Mouse (Mus musculus) mature B cell (primary cell): Measurements from ENCODE around the gene Tram2.

Source experiments
- in situ Hi-C: fragments of 300-500 bp; cut with MboI; formaldehyde crosslinking; loops from 2 replicates; pipeline ENCODE4 v1.14.3; 2019

Tram2 gene

DNA sequence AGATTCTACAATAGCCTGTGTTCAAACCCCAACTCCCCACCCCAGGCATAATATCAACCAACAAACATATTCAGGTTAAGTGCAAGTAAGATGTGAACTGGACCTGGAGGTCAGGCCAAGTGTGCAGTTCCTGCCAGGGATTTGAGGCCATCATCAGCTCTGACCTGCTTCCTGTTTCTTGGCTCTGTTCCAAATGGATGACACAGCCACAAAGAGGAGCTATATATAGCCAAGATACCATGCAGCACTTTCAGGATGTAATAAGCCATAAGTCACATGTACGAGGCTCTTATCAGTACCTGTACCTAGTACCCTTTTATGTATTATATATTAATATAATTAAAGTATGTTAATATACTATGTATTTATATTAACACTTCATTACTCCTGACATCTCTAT, 10.5 kb downstream of the Tram2 start:
- in situ Hi-C loops: no loop called here

DNA sequence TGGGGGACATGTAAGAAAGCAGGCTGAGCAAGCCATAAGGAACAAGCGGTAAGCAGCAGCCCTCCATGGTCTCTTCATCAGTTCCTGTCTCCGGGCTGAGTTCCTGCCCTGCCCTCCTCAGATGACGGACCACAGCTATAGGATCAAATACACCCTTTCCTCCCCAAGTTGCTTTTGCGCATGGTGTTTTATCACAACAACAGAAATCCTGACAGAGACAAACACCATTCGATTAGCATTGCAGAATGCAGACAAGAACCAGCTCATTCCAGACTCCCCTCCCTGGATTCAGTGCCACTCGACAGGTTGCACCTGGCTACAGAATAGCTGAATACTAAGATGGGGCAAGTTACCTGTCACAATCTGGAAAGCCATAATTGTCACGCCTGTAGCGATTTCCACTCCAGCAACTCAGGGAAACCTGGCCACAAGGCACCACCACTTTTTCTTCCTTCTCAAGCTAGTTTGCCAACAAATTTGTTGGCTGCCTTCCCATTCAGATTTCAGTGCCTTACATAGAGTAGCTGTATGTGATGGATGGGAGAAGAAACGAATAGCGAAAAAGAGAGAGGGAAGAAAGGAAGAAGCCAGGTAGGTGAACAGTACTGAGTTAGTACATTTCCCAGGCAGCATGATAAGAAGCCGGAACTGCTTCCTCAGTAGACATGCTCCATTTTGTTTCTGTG, 11.3 kb downstream of the Tram2 start:
- in situ Hi-C loops: no loop called here

DNA sequence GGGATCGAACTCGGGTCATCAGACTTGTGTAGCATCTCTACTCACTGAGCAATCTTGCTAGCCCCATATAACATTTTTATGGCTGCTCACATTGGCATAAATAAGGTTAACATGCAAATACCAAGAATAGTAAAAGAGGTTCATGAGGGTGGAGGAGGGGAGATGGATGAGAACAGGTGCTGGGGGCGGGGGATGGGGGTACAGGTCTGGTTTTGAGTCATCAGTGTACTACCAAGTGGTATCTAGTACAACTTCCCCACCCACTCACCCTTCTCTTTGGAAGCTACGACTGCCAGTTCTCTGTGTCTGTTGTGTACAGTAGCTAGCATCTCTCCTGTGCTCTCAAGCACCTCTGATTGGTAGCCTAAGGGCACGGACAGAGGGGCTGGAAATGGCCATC, 14.9 kb downstream of the Tram2 start:
- in situ Hi-C loops: no loop called here

DNA sequence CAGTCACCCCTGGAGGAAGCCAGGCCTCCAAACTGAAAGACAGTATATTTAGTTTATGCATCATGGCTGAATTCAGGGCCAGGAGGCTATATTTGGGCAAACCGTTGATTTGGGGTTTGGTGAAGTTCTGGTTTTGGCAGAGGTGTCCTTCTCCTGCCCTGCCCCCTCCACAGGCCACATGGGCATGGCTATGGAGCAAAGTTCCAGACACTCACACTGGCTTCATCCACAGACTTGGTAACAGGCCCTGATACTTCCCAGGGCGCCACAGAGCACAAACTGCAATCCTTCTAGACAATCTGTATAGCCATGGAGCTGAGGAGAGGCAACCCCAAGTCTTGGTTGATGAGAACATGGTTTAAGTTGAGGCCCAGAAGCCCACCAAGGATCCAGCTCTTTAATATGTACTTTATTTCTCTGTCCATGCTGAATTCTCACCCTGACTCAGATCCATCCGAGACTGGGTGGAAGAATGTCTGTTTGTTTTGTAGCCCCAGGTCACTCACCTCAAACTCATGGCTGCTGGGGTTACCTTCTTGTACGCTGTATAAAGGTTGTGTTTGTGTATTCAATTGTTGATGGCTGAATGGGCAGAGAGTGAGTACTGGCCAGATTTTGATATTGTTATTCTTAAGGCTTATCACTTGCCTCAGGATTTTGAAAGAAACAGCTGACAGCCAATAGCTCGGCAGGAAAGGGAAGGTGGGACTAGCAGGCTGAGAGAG, 19.5 kb downstream of the Tram2 start:
- in situ Hi-C loops: no loop called here

DNA sequence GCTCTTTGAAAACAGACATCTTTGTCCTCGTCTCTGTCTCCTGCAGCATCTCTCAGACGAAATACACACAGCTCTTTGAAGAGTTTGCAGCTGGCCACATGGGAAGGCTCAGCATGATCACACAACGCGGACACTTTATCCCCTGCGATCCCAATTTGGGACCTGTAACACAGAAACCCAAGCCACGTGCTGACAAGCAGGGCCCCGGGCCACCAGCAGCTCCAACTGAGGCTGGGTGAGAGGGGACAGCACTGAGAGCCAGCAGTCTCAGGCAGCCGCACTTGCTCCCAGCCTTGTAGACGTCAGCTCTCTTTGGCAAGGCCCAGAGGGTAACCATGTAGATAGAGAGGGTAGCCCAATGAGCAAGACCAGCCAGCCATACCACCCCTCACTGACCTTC, 26.0 kb downstream of the Tram2 start:
- in situ Hi-C loops: no loop called here

DNA sequence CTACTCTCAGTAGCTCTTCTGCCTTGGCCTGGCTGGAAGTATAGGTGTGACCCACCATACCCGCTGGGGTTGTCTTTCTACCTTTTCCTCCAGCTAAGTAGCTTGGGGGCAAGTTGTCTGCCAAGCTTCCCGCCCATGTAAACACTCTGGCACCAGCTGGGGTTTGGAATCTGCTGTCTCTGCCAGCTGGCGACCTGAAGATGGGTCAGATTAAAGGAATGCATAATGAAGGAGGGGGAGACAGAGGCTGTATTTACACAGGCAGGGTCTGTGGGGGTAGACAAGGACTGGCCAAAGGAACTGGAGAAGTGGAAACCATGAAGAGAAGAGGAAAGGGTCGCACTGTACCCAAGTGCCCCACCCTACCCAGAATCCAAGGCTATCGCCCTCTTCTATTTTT, 26.4 kb downstream of the Tram2 start:
- in situ Hi-C loops: no loop called here

DNA sequence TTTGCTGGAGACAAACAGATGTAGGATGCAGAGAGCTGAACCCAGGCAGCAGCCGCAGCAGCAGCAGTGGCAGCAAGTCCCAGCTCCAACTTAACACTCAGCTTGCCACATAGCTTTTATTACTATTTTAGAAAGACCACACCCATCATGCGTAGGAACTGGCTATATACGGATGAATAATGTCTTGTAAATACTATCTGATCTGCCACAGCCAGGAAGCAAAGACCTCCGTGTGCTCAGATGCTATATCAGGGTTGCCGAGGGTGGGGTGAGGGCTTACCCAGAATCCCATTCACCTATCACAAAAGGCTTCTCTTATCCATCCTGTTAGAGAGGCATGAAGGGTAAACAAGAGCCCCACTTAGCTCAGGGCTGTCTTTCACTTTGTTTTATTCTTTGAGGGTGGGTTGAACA, 26.9 kb downstream of the Tram2 start:
- in situ Hi-C loops: no loop called here

DNA sequence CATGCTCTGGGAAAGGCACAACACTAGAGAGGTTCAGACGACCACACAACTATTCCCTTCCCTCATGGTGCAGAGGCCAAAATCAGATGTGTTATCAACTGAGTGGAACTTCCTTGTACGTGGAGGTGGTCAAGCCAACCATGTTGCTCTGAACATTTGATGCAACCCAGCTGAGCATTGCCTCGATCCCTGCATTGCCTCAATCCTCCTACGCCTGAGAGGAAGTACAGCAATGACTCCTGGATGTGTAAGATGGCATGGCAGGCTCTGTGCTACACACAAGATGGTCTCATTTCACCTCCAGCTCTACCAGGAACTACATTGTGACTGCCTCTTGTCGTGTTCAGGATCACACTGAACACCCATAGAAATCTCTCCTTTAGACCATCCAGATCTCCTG, 30.0 kb downstream of the Tram2 start:
- in situ Hi-C loops: no loop called here

DNA sequence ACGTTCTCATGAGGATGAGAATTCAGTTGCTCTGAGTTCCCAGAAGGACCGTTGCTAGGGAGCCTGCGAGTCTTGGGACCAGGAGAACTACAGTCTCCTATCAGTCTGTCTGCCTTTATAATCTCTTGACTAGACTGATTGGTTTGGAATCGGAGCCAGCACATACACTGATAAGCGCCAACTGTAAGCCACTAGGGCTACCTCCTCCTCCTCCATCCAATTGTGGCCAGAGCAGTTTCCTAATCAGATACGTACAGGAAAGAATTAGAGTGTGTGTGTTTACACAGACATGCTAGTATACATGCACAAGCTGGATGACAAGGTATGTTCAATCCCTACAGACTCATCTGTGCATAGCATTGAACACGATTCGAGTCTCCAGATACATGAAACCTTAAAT, 30.6 kb downstream of the Tram2 start:
- in situ Hi-C loops: no loop called here

DNA sequence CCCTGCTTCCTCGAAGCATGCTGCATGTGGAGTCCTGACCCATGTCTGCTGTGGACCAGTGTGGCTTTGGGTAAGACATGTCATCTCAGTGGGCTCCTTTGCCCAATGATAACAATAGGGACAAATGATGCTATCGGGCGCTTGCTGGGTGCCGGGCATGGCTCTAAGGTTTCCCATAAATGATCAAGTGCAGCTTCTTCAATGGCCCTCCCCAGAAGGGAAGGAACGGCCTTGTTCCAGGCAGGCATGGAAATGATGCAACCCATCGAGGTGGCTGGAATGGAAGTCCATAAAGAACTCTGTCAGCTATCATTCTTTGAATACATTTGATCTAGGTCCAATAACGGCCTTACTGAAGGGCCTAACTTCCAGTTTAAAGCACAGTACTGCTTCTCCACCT, 36.6 kb downstream of the Tram2 start:
- in situ Hi-C loops: no loop called here

DNA sequence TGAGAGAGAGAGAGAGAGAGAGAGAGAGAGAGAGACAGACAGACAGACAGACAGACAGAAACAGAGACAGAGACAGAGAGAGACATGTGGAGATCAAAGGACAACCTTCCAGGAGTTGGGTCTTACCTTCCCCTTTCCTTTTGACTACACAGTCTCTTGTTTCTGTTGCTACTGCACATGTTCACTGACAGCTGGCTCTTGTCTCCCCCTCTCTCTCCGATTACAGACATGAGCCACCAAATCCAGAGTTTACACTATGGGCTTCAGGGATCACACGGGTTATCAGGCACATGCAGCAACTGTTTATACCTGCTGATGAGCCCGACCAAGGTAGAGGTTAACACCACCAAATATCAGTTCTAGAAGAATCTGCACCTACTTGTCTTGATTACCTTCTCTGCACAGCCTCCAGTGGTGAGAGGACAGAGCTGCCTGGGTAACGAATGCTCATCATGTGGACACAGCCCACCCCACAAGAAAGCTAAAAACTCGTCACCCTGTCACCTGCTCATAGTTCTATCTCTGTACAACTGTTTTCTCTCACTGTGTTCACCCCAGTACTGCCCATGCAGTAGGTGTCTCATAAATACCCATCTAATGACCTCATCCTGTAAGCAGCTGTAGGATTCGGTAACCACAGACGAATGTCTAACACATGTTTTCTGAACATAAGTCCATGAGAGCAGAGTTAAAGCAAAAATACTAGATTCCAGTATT, 38.3 kb downstream of the Tram2 start:
- in situ Hi-C loops: no loop called here

DNA sequence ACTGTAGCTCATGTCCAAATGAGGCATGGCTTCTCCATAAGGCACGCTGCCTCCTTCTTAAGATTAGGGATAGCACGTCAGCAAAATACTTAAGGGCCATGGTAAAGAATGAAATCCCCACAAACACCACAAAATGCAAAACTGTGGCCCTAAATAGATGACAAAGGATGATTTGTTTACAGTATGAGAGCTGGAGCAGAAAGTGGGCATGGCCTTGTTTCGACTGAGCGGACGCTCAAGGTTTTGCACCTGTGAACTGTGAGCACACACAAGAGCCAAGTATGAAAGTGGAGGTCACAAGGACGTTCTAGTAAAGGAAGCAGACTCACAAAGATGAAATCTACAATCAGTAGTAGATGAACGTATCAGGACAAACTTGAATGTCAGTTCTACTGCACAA, 38.9 kb downstream of the Tram2 start:
- in situ Hi-C loops: no loop called here

DNA sequence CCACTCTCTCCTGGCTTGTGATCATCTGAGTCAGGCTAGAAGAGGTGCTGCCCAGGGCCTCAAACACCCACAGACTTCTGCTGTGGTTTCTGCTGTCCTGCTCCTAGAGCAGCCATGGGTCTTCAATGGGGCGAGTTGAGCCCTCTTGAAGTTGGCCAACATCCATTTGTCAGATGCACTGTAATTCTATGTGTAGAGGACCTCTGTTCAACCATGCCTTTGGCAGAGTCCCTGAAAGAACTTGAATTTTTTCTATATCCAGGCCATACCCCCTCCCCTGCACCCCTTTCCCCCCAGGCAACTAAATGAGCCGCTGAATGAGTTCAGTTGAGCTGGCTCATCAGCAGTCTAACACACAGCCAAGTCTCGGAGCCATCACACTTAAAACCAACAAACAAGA, 39.5 kb downstream of the Tram2 start:
- in situ Hi-C loops: loop anchor here (5.0 kb wide), 1 partner anchor 38 kb away; the partner anchor contains the start of gene Tram2

DNA sequence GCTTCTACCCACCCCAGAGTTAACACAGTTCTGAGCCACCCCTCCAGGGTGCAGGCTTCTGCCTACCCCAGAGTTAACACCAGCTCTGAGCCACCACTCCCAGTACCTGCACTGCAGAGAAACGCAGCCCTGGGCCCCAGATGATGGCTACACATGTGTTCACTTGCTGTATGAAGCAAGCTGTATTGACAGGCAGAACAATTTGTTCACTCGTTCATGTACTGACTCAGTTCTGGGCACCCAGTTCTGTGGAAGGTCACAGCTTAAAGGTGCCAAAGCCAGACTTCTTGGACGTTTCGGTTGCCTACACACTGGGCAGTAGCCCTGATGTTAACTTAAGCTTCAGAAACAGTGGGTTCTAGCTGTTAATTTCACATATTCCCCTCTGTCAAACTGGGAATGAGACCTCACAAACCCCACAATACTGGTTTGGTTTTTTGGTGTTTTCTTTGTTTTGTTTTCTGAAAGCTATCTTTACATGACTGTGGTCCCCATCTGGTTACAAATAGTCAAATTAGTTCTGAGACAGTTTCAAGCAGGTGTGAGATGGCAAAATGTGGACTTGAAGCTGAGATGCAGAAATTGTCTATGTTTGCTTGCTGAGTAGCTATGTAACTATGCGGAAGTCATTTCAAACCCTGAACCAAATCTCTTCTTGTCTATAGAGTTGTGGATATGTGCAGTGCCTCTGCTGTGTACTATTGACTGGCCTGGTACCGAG, 41.0 kb downstream of the Tram2 start:
- in situ Hi-C loops: loop anchor here (5.0 kb wide), 1 partner anchor 39 kb away; the partner anchor contains the start of gene Tram2

DNA sequence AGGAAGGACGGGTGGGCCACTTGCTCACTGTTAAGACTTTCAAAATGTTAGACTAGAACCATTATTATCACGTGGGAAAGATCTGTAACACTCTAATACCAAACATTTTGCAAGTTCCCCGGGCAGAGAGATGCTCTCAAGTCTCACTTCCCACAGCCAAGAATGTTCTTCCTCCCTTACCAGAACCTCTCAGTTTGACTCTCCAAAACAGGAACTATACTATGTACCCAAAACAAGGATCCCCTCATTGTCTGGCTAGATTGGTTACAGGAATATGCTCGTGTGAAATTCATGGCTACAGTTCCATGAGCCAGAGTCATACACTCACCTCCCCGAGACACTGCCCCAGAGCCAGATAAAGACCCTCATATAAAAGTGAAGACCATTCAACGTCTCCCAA, 43.2 kb downstream of the Tram2 start:
- in situ Hi-C loops: loop anchor here (5.0 kb wide), 1 partner anchor 41 kb away; the partner anchor contains the start of gene Tram2

DNA sequence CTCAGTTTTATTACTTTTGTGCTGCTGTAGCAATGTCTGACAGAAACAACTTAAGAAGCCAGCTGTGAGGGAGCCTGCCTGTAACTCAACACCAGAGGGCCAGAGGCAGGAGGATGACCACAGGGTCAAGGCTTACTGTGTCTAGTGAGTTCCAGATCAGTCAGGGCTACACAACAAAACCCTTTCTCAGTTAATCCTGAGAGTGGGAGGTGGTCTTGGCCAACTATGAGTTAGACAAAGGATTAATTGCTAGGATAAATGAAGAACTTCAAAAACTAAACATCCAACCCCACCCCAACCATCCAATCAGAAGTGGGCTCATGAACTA, 45.3 kb downstream of the Tram2 start:
- in situ Hi-C loops: no loop called here

DNA sequence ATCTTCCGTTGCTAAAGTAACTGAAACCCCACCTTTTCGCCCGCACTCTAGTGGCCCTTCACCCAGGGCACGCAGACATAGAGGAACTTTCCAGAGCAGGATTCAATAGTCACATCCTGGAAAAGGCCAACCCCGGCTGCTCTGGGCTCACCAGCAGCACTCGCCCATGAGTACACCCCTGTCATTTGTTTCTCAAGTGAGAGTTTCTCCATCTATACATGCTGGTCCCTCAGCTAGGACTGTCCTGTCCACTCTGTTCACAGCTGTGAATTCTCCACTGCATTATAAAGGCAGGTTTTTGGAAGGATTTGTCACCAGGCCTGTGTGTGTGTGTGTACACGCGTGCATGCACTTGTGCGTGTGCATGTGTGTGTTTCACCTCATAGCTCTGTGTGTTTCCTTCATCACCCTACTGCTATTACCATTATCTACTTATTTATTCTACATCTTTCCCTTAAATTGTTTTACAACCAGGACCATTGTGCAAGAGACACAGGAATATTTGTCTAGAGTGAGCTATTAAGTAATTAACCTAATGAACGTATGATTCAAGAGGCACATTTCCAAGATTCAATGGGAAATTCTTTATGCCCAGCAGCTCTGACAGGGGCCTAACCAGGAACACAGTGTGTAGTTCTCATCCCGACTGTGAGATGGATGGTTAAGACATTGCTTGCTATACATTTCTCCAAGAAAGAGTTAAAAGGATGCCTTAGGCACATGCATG, 45.8 kb downstream of the Tram2 start:
- in situ Hi-C loops: no loop called here

DNA sequence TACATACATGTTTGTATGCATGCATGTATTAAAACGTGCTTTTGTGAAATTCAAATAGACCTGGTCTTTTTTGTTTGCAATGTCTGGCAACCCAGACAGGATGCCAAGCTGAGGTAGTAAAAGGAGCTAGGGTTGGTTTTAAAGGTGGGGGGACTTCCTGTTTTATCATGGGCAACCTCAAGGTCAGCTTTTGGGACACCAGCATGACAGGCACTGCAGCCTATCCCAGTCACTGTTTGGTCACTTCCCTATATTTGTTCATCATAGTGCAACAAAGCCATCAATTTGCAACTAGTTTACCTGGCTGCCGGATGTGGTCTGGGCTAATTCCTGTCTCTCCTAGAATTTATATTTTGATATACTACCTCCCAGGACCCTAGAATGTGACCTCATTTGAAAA, 47.4 kb downstream of the Tram2 start:
- in situ Hi-C loops: no loop called here

DNA sequence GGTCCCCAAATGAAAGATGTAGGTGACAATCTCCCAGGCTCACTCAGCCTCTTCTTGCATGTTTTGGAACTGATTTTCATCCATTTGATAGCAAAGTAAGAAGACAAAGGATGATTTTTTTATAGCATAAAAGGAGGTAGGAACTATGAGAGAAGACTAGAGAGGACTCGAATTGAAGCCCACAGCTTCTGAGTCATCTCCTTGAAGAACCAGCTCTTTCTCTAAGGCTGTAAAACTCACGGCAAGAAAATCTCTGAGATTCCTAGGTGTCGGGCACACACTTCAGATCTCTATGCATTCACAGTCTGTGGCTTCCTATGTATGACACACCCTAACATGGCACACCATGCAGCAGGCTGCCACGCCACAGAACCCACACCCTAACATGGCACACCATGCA, 50.0 kb downstream of the Tram2 start:
- in situ Hi-C loops: no loop called here

DNA sequence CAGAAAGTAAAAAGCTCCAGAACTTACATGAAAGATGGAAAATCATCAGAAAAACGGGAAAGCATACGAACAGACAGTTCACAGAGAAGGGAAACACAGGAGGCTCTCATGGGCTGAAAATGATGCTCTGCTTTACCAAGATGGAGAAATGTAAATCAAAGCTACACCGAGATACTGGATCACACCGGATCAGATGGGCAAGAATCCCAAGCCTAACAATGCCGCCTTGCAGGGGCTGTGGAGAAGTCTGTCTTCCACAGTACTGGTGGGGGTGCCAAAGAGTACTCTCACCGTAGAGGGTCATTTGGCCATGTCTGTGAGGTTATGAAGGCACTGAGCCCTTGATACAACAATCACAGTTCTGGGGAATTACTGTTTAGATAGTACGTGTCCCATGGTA, 52.5 kb downstream of the Tram2 start:
- in situ Hi-C loops: no loop called here

DNA sequence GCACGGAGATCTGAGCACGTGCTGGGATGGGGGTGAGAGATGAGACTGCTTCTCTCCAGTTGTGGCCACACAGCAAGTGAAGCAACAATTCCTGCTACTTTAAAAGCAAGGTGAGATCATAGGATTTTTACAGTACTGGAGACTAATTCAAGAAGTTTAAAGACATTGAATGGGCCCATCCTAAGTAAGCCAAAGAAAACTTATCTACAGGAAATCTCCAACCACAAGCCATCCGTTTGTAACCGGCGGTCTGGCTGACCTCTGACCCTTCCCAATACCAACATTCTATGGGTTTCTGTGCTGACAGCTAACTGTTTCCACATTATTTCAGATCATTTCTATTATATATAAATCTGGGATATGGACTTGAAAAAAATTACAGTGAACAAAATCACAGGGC, 53.8 kb downstream of the Tram2 start:
- in situ Hi-C loops: no loop called here

DNA sequence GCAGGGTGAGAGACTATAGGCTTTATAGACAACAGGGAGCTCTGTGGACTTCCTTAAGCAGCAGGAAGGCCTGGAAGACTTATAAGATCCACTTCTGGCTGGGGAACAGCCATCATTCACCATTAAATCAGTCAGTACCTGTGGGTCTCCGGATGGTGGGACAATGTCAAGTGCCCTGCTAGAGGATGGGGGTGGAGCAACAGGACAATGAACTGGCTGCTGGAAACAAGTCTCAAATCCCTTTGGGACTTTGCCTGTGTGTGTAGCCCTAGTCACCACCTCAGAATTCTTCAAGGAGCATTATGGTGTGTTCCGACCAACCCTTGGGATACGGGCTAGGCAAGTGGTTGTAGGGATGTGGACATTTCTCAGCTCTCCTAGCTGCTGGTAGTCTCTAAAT, 55.9 kb downstream of the Tram2 start:
- in situ Hi-C loops: no loop called here
